Mouse (Mus musculus) testis, postnatal 14 days (tissue): ENCODE measurements at regions not wholly inside any gene's neighbourhood (a gene's known extent, or its start where the extent isn't known, plus 50 kb on each side); places are given as distances from the start of the nearest gene placed in this dataset.
"Not testable (repeated sequence)": the region's sequence is repeated elsewhere in the genome, so short reads cannot be mapped to it uniquely, and the experiment has no call there.

Experiments
- DNase-seq: peaks from one replicate; pipeline ENCODE4 v3.0.0; 2021; ENCODE audit warnings: low spot score

DNA sequence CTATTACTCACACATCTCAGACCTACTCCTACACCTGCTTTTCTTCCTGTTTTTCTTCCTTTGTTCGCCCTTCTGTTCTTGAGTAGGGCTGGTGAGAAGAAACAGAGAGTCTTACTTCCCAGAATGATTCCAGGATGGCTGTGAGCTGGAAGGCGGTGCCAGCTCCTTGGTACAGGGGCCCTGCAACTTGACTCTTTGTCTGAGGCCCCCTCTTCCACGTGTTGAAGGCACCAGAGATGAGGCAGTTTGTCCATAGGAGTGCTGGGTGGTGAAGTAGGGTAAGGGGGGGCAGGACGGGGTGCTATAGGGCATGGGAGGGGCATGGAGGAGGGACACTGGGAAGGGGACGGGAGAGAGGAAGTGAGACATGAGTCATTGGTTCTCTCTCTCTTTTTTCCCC, 60.8 kb downstream of the Dmrta2 start:
- DNase-seq: no peak

DNA sequence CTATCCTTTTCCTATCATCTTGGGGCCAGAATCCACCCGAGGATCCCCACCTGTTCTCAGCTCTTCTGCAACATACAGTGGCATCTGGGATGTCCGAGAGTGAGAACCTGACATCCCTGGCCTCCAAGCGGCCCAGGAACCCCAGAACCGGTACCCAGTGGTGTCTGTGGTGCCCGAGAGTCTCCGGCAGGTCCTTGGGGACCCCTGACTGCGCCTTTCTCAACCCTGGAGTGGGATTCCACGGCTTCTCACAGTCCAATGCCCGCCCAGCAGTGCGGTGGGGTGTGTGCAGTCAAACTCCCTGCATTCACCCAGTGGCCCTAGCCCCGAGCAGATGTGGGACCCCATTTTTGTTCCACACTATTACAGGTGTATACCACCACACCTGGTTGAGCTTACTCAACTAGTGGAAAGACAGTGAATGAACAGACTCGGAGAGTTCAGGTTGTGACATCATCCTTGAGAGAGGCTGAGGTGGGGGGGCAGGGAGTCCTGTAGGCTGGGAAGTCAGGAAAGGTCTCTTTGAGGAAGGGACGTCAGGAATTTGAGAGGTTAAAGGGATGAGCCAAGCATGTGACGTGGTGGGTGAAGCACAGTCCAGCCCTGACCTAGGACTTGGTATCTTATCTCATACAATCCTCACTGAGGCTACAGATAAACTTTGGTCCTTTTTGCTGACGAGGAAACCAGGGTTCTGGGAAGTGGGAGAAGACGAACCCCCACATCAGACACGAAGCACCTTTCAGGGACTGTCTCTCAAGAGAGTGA, 67.2 kb downstream of the Dmrta2 start:
- DNase-seq: no peak

DNA sequence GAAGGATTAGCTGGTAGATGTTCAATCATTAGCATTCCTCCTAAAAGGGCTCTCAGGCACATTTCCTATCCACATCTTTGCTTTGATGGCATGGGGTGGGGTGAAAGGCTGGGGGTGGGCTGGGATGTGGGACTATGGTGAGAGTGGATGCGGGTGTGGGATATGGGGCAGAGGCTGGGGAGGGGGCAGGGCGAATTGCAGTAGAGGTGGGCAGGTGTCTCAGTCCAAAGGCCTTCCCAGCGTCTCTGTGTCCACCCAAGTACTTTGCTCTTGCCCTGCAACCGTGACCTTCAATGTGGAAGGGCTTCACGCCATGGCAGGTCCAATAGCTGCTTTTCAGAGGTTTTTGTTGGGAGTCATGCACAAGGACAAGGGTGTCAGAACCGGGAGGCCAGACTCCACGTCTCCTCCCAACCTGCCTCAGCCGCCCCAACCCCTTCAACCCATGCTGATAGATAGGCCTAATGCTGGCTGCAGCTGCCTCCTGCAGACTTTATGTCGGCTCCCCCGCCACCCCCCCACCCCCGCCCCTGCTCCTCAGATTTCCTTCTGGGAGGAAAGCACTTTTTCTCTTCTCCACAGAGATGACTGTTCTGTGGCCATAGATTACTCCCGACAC, 67.9 kb downstream of the Dmrta2 start:
- DNase-seq: no peak

DNA sequence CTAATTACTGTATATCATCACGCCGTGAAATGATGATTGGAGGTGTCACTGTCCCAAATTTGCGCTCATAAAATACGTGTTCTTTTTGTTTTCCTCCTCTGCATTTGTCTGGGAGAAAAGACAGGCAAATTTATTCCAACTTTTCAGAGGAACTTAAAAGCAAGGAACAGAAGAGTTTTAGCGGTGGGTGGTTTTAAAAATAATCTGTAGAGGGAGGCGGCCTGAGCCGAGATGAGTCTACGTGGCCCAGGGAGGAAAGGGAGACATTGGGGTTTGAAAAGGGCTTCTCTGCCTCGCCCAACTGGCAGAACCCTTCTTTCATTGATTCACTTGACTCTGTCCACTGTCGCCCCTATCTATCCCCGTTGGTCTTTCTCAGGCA, 68.4 kb downstream of the Dmrta2 start:
- no peak for DNase-seq

DNA sequence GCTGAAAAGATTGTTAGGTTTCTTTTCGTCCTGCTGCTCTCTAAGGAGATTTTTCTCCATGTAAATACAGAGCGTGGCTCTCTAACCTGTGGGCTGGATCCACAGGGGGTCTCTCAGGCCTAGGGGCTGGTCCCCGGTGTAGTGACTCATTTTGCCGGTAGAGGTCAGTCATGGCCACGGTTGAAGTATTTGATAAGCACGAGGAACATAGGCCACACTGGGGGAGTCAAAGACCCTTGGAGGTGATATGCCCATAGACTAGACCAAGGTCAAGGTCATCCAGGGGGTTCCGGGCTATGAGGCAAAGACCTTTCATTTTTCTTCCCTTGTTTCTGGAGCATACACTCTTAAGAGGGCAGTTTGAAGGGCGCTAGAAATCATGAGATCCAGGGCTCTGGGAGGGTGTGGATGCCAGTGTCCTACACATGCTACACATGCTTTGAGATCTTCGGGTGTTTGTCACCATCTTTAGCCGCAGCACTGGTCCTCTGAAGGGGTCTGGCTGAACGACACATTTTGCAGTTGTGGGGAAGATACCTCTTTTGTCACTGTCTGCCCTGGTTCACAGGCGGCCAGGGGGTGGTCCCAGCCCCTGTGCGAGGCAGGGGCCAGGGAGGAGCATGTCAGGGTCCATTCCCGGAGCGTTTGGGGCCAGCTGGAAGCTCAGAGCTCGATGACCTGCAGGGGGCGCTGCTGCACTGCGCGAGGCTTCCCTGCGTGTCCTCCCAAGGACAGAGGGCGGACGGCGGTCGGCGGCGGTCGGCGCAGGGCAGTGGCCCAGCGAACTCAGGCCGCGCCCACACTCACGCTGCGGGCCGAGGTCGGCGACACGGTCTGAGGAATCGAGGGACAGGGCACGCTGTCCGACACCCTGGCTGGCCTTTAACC, 72.8 kb downstream of the Dmrta2 start:
- DNase-seq: peak; percentile 86

DNA sequence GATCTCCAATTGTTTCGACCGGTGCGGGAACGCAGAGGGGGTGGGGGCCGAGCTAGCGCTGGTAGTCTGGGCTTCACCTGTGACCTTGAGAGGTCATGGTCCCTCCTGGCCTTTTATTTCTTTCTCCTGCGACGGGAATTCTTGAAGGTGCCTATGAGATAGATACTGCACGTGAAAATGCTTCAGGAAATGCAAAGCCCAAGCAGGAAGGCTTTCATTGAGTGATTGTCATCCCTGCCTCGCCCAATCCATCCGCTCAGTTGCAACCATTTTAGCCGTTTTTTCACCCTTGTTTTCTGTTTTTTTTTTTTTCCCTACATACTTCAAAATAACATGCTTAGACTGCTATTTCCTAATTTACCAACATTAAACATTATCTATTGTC, 73.4 kb downstream of the Dmrta2 start:
- DNase-seq: no peak

DNA sequence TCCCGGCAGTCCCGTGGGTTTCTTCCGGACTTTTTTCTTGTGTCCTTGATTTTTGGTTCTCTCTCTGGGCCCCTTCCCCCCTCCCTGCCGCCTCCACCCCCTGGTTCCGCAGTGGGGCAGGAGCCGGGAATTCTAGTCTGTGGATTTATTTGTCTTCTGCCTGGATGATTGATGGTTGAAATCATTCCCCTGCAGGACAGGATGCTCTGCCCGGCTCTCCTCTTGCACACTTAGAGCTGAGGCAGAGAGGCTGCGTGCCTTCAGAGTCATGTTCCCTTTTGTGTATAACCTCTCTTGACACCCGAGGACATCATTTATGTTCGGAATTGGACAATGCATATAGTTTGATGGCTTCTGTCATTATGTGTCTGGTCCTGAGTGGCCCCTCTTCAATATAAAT, 74.0 kb downstream of the Dmrta2 start:
- no peak for DNase-seq

DNA sequence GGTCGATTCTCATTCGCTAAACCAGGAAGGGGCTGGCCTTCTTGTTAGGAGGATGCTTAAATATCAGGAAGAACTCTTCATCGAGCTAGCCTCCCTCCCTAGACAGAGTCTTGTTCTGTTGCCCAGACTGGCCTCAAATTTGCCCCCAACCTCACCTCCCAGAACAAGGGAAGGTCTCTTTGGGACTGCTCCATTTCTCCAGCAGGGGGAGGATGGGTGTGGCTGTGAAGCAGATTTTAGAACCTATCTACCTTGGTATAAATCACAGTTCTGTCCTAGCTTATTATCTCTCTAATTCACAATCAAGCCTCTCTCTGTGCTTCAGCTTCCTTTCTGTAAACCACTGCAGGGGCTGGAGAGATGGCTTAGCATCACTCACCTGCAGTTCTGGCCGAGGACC, 75.1 kb downstream of the Dmrta2 start:
- DNase-seq: no peak

DNA sequence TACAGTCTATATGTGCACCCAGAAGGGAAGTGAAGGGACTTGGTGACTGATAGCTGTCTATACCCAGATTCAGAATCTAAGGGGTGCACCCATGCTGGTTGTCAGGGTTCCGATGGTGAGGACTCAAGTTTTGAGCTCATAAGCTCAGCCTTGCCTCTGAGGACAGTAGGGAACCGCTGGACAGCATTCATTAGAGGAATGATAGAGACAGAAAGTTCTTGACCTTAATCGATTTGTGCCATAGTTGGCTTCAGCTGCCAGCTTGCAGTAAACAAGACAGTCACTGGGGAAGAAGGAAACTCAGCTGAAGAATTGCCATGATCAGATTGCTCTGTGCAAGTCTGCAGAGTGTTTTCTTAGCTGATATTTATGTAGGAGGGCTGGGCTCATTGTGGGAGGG, 96.0 kb downstream of the Dmrta2 start:
- DNase-seq: no peak

DNA sequence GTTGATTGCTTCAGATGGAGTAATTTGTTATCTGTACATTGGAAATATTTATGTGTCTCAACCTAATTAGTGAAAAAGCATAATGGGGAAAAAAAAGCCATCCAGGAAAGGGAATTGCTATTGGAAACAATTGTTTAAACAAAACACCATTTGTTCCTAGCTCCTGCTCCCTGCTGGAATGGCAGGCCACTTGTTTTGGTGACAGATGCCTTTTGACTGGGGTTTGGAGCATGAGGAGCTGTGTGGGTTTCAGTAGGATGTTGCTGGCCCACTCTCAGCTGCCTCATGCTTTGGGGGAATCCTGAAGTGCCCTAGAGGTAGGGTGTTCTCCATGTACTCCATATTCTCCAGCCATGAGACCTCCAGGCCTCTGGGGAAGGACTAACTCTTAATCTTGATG, 105.5 kb downstream of the Dmrta2 start:
- no peak for DNase-seq

DNA sequence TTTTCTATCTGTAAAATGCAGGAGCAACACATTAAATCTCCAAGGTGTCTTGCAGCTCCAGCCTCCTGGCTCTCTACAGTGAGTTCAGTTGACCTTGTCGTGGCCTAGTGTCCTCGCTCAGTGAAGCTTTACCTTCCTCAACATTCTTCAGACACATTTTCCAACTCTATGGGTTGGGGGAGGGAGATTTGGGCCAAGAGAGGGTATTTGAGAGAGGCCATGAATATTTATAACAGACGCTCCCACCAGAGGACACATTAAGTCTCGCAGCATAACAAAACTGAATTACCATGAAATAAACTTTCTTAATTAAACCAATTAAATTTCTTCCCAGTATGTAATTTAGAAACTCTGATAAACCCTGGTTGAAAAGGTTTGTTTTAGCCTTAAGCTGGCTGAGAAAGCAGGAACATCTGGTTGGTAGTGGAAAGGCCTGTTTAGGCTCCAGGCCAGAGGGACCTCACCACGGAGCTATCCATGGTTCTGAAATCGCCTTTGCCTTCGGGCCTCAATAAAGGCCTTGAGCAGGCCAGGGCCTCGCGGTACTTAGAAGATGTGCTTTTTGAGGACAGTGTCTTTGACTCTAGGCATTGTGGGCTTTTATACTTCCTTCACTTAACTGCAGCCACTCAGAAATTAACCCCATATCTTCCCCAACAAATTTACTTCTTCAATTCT, 109.9 kb downstream of the Dmrta2 start:
- peak; percentile 58 for DNase-seq

DNA sequence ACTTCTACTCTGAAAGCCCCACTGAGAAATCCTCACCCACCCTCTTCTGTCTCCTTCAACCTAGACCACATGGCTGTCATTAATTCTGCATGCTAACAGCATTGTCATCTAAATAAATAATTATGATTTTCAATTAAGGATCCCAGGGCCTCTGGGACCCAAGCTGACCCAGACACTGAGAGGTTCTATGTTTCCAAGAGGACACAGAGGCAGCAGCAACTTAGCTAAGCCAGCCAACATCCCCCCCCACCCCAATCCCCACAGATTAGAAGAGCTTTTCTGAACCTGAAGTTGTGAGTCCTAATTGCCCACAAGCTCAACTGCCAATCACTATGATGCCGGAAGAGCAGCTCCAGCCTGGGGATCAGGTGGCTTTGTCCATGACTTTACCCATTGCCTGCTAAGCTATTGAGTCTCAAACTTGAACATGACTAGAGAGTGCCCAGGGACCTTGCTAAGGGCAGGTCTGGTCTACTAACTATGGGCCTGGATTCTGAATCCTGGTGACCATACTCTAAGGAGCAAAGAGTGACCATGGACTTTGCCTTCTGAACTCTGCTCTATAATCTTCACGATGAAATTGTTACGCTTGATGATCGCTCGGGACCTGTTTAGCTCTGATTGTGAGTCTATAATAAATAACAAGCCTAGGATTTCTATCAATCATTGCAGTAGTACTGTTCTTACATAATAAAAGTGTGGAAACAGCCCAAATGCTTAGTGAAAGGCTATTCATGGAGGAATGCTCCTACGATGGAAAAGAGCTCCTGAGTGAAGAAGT, 115.4 kb downstream of the Dmrta2 start:
- no peak for DNase-seq

DNA sequence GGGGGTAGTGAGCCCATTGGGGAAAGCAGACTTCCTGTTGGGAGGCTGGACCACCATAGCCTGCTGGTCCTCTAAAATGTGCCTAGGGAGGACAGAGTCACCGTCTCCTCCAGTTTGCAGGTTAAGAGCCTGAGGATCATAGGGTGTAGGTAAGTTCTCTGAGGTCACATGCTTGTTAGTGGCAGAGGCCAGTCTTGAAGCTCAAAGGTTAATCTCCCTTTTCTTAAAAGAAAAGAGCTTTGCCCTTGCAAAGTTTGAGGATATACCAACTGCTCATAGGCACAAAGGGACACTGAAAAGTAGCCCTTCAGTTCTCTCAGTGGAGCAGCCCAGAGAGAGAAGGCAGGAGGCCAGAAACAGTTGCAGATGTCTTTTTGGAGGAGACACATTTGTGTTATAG, 116.7 kb downstream of the Dmrta2 start:
- no peak for DNase-seq

DNA sequence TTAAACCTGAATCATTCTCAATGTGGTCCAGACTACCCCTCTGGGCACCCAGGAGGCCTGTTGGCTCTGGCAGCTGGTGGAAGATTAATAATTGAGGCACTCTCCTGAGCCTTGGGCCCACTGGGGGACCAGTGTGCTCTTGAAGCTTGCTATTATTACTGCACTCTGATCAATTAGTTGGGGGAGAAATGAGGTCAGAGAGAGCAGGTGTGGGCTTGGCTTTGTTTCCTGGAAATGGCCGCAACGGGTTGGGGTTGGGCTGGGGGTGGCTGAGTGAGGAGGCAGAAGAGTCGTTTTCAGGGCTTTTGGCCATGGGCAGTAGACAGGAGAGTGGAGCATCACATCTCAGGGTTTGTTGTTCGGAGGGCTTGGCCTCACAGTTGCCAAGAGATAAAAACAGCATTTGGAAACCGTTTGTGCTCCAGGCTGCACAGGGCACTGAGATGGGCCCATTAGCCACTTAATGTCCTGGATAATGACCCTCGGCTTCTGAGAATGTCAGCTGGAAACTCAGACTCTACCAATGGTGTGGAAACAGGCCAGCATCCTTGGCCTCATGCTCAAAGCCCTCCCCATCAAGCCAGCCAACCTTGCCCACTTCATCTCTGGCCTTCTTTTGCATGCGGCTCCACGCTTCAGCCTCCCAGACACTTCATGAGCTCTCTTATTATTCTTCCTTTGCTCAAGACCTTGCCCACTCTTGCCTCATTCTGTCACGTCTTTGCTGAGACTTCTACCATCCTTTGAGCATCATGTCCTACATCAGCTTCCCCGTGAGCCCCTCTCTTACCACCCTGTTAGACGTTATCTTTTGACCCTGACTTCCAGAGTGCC, 118.1 kb downstream of the Dmrta2 start:
- no peak for DNase-seq

DNA sequence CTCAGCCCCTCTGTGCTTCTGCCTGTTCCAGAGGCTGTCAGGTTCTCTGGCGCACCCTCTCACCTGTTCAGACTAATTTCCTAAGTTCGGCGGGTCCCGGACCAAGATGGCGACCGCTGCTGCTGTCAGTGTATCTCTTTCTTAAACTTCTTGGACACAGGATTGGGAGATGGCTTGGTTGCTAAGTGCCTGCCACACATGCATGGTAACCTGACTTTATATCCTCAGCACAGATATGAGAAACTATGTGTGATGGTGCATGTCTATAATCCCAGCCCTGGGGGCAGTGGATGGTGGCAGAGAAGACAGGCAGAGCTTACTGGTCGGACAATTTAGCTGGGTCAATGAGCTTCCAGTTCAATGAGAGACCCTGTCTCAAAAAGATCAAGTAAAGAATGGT, 126.3 kb downstream of the Dmrta2 start:
- not testable (repeated sequence) for DNase-seq

DNA sequence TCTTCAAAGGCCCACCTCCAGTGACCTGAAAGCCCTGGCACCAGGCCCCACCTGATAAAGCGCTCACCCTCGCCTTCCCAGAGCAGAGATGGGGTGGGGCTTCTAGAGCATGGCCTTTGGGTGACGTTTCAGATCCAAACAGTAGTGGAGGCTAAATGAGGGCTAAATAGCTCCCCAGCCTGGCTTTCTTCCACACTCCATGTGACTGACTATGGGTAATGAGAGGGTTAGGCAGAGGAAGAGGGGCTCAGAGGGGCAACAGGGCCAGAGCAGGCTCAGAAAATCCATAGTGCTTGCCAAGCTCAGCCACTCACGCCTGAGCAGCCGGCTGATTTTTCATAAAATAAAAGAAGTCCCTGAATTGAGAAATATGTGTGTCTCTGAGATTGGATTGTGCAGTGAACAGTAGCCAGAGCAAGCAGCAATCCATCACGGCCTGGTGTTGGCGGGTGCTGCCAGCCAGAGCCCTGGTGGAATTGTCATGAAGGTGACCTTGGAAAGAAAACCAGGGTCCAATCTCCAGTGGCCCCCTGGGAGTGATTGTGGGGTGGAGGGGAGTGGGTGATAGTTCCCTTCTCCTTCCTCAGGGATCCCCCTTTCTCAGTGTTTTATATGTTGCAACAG, 128.9 kb downstream of the Dmrta2 start:
- no peak for DNase-seq

DNA sequence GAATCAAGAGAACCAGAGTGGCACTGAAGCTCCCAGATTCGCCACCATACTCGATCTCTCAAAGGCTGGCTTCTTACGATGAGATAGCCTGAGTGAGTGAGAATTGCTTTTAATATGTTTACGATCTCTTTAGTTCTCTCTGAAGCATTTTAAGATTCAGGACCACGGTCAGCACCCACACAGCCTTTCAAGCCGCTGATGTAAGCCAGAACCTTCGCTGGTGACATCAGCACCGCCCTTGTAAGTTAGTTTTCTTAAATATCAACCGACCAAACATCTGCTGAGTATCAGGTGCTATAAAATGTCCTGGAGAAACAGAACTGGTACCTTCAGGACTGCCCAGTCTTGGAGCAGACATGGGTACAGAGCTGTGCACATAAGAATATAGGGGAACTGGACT, 141.6 kb downstream of the Dmrta2 start:
- DNase-seq: no peak

DNA sequence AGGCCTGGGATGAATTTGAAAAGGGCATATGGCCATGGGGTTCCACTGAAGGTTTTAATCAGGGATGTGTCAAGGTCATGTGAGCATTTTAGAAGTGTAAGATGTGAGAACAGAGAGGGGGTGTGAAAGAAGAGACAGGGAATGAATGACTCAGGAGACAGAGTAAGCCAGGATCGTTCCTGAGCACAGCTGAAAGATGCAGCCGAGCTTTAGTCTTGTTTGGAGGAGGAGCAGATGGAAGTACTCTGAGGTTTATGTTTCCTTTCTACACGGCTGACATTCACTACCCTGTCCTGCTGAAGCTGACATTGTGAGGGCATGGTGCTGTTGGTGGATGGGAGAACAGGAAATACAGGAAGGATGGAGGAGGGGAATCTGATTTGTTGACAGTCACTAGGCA, 142.0 kb downstream of the Dmrta2 start:
- DNase-seq: no peak

DNA sequence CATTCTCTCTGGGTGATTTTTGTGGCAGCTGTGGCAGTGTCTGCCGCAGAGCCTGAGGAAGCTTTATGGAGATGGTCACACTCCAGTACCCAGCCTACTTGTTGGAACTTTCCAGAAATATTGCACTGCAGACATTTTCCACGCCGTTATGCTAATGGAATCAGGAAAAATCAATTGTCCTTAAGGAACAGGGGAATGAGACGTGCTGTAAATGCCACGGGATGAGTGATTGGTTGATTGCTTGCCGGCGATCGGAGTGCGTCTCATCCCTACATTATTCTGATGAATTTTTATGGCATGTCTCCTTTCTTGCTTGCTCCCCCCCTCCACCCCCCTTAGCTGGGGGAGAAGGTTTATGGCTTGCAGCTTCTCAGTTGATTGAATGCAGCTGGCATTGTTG, 142.9 kb downstream of the Dmrta2 start:
- DNase-seq: no peak

DNA sequence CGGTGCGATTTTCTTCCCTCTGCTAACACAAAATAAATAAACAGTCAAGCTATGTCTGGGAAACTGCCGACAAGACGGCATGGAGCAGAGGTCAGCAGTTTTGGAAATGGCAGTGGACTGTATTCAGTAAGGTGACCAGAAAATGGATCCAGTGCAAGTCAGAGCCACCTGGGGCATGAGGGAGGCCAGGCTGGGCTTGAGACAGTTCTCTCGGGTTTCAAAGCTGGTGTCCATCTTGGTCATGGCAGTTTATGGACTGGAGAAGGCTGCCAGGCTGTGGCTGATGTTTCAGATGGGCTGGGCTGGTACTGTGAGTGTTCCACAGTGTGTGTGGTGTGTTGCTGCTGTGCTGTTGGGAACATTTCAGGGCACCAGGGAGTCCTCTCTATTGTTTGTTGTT, 143.6 kb downstream of the Dmrta2 start:
- no peak for DNase-seq
